Mouse (Mus musculus): ENCODE measurements around the gene Arhgdia.

The Arhgdia gene

GRCm38 (mm10) chr11:120581490-120582267 is at the start of gene Arhgdia:
Arhgdia (minus strand) TSS chr11:120581624.
- peak; percentile 91 for DNase-seq (ENCODE audit: low read depth, low spot score)

GRCm38 (mm10) chr11:120630401-120630871 is 49.0 kb upstream of the Arhgdia start:
- no peak for DNase-seq (ENCODE audit: low read depth, low spot score)

GRCm38 (mm10) chr11:120629911-120630310 is 48.5 kb upstream of the Arhgdia start:
- peak; percentile 63 for DNase-seq (ENCODE audit: low read depth, low spot score)

GRCm38 (mm10) chr11:120629341-120629730 is 47.9 kb upstream of the Arhgdia start:
- peak; percentile 88 for DNase-seq (ENCODE audit: low read depth, low spot score)

GRCm38 (mm10) chr11:120628601-120629340 is 47.3 kb upstream of the Arhgdia start:
- peak; percentile 40 for DNase-seq (ENCODE audit: low read depth, low spot score)

- DNase-seq (ENCODE audit: low read depth, low spot score): peak; percentile 87
Measured at GRCm38 (mm10) chr11:120627468-120628300, 46.3 kb upstream of the Arhgdia start.

- DNase-seq (ENCODE audit: low read depth, low spot score): no peak
Measured at GRCm38 (mm10) chr11:120626785-120627467, 45.5 kb upstream of the Arhgdia start.

GRCm38 (mm10) chr11:120625152-120625775 is 43.8 kb upstream of the Arhgdia start, which contains the start of gene Sirt7:
Sirt7 (minus strand) TSS chr11:120625240.
- DNase-seq (ENCODE audit: low read depth, low spot score): no peak

- peak; percentile 91 for DNase-seq (ENCODE audit: low read depth, low spot score)
Measured at GRCm38 (mm10) chr11:120624680-120625111, 43.3 kb upstream of the Arhgdia start.

- peak; percentile 86 for DNase-seq (ENCODE audit: low read depth, low spot score)
Measured at GRCm38 (mm10) chr11:120623961-120624679, 42.7 kb upstream of the Arhgdia start.

GRCm38 (mm10) chr11:120622805-120623204 is 41.4 kb upstream of the Arhgdia start:
- DNase-seq (ENCODE audit: low read depth, low spot score): no peak

- no peak for DNase-seq (ENCODE audit: low read depth, low spot score)
Measured at GRCm38 (mm10) chr11:120620195-120620594, 38.8 kb upstream of the Arhgdia start.

GRCm38 (mm10) chr11:120618619-120619535 is 37.5 kb upstream of the Arhgdia start:
- DNase-seq (ENCODE audit: low read depth, low spot score): no peak

- DNase-seq (ENCODE audit: low read depth, low spot score): peak; percentile 97
Measured at GRCm38 (mm10) chr11:120617519-120618112, 36.2 kb upstream of the Arhgdia start, which contains the start of gene Pcyt2. Pcyt2 (minus strand) TSS chr11:120617936.

GRCm38 (mm10) chr11:120616617-120617294 is 35.3 kb upstream of the Arhgdia start:
- DNase-seq (ENCODE audit: low read depth, low spot score): peak; percentile 36

GRCm38 (mm10) chr11:120615606-120616203 is 34.3 kb upstream of the Arhgdia start:
- DNase-seq (ENCODE audit: low read depth, low spot score): no peak

- DNase-seq (ENCODE audit: low read depth, low spot score): no peak
Measured at GRCm38 (mm10) chr11:120615167-120615566, 33.7 kb upstream of the Arhgdia start.
